Mouse (Mus musculus) G1E (cell line): ENCODE measurements at regions not wholly inside any gene's neighbourhood (a gene's known extent, or its start where the extent isn't known, plus 50 kb on each side); places are given as distances from the start of the nearest gene placed in this dataset.

Experiments used
- ATAC-seq: 2 replicates; pipeline ENCODE4 v1.8.0; 2016; ENCODE audit warnings: mild to moderate bottlenecking; ENCODE audit not compliant: insufficient number of reproducible peaks, poor library complexity, low FRiP score, severe bottlenecking; ENCODE audit errors: extremely low read depth
- DNase-seq: peaks from one replicate; pipeline ENCODE4 v3.0.0; 2012; ENCODE audit warnings: low spot score
- H3K27me3 ChIP-seq: 2 replicates; pipeline ENCODE4 v1.6.1; 2012; ENCODE audit warnings: mild to moderate bottlenecking, low read length, inconsistent platforms; ENCODE audit not compliant: insufficient read depth
- H3K36me3 ChIP-seq: replicated peaks from 2 replicates; pipeline ENCODE3; 2012; ENCODE audit warnings: mild to moderate bottlenecking, inconsistent platforms
- H3K4me1 ChIP-seq: 2 replicates; pipeline ENCODE4 v1.6.1; 2012; ENCODE audit warnings: low read depth, low read length, inconsistent platforms, mixed read lengths; ENCODE audit not compliant: insufficient read depth
- H3K4me3 ChIP-seq: 2 replicates; pipeline ENCODE4 v1.5.1; 2012; ENCODE audit warnings: low read depth, mild to moderate bottlenecking, inconsistent platforms, low read length, moderate library complexity, mixed read lengths
- H3K9me3 ChIP-seq: replicated peaks from 2 replicates; pipeline ENCODE4 v1.6.1; 2012; ENCODE audit warnings: inconsistent platforms
- CTCF ChIP-seq: IDR thresholded peaks from 2 replicates; pipeline ENCODE4 v1.5.1; 2012; ENCODE audit warnings: low read depth, low read length, inconsistent platforms, mixed read lengths
- GATA1 ChIP-seq: IDR thresholded peaks from 2 replicates; pipeline ENCODE4 v1.6.1; 2012; ENCODE audit warnings: borderline replicate concordance, low read length, inconsistent platforms, mixed read lengths
- GATA2 ChIP-seq: IDR thresholded peaks from 2 replicates; pipeline ENCODE4 v1.6.1; 2012; ENCODE audit warnings: low read depth, low read length, inconsistent platforms, borderline replicate concordance
- POLR2AphosphoS5 ChIP-seq: IDR thresholded peaks from 2 replicates; pipeline ENCODE4 v1.6.1; 2012; ENCODE audit warnings: low read depth, low read length, inconsistent platforms; ENCODE audit not compliant: insufficient replicate concordance
- TAL1 ChIP-seq: conservative IDR thresholded peaks from 2 replicates; pipeline ENCODE4 v1.6.1; 2012; ENCODE audit warnings: low read depth, low read length, inconsistent platforms, mixed read lengths

DNA sequence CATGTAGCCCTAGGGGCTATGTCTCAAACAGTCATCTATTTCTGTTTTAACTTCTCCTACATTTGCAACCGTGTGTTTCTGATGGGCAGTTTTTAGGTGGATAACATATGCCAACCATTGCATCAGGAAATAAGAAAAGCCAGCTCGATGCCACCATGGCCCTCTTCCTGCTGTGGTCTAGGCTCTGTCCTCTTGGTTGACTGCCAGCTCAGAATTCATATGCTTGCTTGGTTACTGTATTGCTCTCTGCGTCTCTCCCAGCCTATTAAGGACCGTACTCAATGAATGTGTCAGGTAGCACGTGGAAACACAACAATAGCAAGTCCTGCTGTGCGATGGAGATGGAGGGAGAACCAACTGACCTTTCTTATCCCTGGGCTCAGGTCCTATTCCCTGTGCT, 174.4 kb upstream of the 9630041A04Rik start:
- Histone ChIP-seq H3K36me3 (no peaks in the 10 kb centered on the region), H3K4me1 (no peaks in the 10 kb centered on the region), H3K4me3 (no peak overlapping the region), H3K27me3 (no peaks in the 10 kb centered on the region), H3K9me3 (peaks cover 45% of the 10 kb centered on the region)
- DNase-seq (no peak), ATAC-seq (no peak)
- no peak for TF ChIP-seq CTCF
- no peak for TF ChIP-seq GATA1
- no peak for TF ChIP-seq GATA2
- no peak for TF ChIP-seq TAL1
- TF ChIP-seq POLR2AphosphoS5: no peak

DNA sequence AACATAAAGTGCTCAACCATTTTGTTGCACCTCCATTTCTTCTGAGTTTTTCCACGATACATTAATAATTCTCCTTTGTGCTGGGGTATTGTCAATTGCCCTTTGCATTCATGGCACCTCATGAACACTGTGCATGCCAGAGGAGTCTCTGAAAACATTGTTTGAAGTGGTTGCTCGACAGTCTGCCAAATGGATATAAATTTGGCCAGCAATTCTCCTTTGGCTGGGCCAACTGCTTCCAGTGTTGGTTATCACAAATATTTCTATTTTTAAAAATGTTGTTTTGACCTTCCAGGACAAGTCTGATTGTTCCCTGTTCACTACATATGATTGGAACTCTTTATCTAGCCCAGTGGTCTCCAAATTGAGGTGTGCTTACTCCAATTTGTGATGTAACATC, 184.1 kb upstream of the 9630041A04Rik start:
- ATAC-seq: no peak

GRCm38 (mm10) chr9:101670111-101670510, 191.5 kb upstream of the 9630041A04Rik start:
- H3K27me3 ChIP-seq: no peaks in the 10 kb centered on the region
- no peaks in the 10 kb centered on the region for H3K4me1 ChIP-seq
- TF ChIP-seq GATA1 (no peak), CTCF (no peak), TAL1 (no peak), POLR2AphosphoS5 (no peak), GATA2 (no peak)
- ATAC-seq (no peak), DNase-seq (no peak)
- H3K36me3 ChIP-seq: no peaks in the 10 kb centered on the region
- no peak overlapping the region for H3K4me3 ChIP-seq
- H3K9me3 ChIP-seq: peaks cover 15% of the 10 kb centered on the region

More for the DNA sequence above, 184.1 kb upstream of the 9630041A04Rik start:
- Histone ChIP-seq H3K36me3 (no peaks in the 10 kb centered on the region), H3K4me1 (no peaks in the 10 kb centered on the region), H3K4me3 (no peak overlapping the region), H3K9me3 (peaks cover 46% of the 10 kb centered on the region), H3K27me3 (no peaks in the 10 kb centered on the region)
- DNase-seq: no peak
- no peak for TF ChIP-seq POLR2AphosphoS5
- no peak for TF ChIP-seq GATA1
- TF ChIP-seq CTCF: no peak
- no peak for TF ChIP-seq TAL1
- no peak for TF ChIP-seq GATA2

DNA sequence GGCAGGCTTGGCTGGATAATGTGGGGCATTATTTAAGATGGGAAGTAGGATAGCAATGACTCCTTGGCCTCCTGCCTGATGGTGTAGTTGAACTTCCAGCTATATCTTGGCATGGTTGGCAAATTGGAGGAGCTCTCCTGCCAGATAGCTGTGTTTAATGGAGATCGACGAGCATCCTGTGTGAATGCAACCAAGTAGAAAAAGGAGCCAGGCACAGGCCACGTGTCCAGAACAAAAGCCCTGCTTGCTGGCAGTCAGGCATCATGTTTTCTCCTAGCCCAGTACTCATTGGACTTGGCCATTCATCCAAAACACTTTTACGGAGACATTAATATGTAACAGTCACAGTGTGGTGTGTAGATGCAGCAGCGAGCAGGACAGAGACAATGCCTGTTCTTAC, 211.8 kb upstream of the 9630041A04Rik start:
- DNase-seq: no peak

GRCm38 (mm10) chr9:101641524-101641923, 220.1 kb upstream of the 9630041A04Rik start:
- H3K4me1 ChIP-seq: no peaks in the 10 kb centered on the region
- DNase-seq (no peak), ATAC-seq (no peak)
- TF ChIP-seq GATA1: no peak
- TF ChIP-seq POLR2AphosphoS5: no peak
- no peak for TF ChIP-seq GATA2
- TF ChIP-seq TAL1: no peak
- no peak for TF ChIP-seq CTCF
- no peak overlapping the region for H3K4me3 ChIP-seq
- H3K27me3 ChIP-seq: no peaks in the 10 kb centered on the region
- no peaks in the 10 kb centered on the region for H3K36me3 ChIP-seq
- peaks cover 12% of the 10 kb centered on the region for H3K9me3 ChIP-seq

More for the DNA sequence above, 211.8 kb upstream of the 9630041A04Rik start:
- ATAC-seq: no peak
- TF ChIP-seq TAL1 (no peak), GATA1 (no peak), POLR2AphosphoS5 (no peak), GATA2 (no peak)
- peaks cover 40% of the 10 kb centered on the region for H3K9me3 ChIP-seq
- H3K4me1 ChIP-seq: no peaks in the 10 kb centered on the region
- no peak overlapping the region for H3K4me3 ChIP-seq
- no peaks in the 10 kb centered on the region for H3K27me3 ChIP-seq
- H3K36me3 ChIP-seq: no peaks in the 10 kb centered on the region

GRCm38 (mm10) chr9:101640598-101640997, 221.0 kb upstream of the 9630041A04Rik start:
- Histone ChIP-seq H3K4me3 (no peak overlapping the region), H3K36me3 (no peaks in the 10 kb centered on the region), H3K27me3 (no peaks in the 10 kb centered on the region), H3K4me1 (no peaks in the 10 kb centered on the region), H3K9me3 (peaks cover 8% of the 10 kb centered on the region; the same call in 1 of the 2 replicates)
- no peak for DNase-seq
- no peak for ATAC-seq
- TF ChIP-seq GATA2 (no peak), GATA1 (no peak), POLR2AphosphoS5 (no peak), CTCF (no peak), TAL1 (no peak)

DNA sequence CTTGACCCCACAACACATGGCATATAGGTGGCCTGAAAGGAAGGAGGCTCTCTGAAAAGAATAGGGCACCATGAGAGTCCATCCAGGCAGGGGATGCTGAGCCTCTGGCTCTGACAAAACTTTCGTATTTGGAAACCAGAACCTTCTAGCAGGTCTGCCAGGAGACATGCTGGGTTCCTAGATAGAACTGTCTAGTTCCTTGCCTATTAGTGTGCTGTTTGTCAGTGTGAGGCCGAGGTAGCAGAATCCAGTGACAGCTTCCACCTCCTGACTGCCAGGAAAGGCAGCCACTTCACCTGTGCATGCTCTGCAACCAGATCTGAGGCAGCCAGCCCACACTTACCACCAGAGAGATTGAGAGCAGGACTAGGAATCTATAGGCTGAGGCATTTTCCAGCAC, 245.4 kb upstream of the 9630041A04Rik start:
- peaks cover 56% of the 10 kb centered on the region for H3K9me3 ChIP-seq
- H3K27me3 ChIP-seq: no peaks in the 10 kb centered on the region
- no peak overlapping the region for H3K4me3 ChIP-seq
- H3K36me3 ChIP-seq: no peaks in the 10 kb centered on the region
- H3K4me1 ChIP-seq: no peaks in the 10 kb centered on the region
- DNase-seq (no peak), ATAC-seq (no peak)
- TF ChIP-seq CTCF: no peak
- TF ChIP-seq TAL1: no peak
- no peak for TF ChIP-seq POLR2AphosphoS5
- no peak for TF ChIP-seq GATA2
- TF ChIP-seq GATA1: no peak
